ENCODE assay signal across 9 mouse cellular contexts in the genomic region with DNA sequence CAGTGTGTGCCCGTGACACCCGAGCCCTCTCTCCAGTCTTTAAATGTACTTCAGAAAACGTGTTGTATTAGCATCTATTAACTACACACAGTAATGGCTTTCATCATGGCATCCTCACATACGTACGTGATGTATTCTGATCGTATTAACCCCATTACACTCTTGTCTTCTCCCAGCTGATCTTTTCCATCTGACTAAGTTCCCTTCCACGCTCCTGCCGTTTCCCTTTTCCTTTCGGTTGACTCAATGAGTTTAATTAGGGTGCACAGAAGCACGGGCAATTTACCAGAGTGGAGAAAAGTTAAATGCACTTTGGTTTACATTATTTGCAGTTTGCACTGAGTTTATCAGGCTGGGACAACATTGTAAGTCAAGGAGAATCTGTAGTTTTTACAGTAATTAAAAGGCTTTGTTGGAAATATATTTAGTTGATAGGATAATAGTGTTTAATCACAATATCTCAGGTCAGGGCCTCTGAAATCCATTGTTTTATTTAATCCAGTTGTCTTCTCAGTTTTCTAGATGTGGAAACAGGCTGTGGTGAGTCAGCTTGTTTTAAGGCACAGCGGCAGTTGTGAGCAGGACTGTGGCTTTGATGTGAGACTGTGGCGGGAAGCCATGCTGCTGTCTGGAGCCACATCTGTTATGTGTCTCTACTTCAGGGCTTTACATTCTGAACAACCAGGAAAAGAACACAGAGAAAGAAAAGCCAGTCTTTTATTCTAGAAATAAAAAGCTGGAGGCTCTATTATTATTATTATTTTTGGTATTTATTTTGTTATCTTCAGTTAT. TPM values are rescaled to one million over a fixed set of nuclear protein-coding genes. Genes with fewer than 3 reads are reported as not detected.
DNase-seq lines count a peak whose midpoint lies in the region; ATAC-seq and TF ChIP-seq lines count a peak whose summit lies in the region.
"Had no signal": no experiment of that assay in that cellular context is flagged by ENCODE, and none has a peak within 500 bp of the region (broad histone marks: within the 10 kb centered on the region; RNA-seq: fewer than 3 reads in every experiment).

No protein-coding gene starts in this region.

- H3K4me2 ChIP-seq in forebrain, embryonic 14.5 days (ENCODE audit: low read length), result no peak overlapping the region
- H3K4me2 ChIP-seq in forebrain, embryonic 11.5 days (ENCODE audit: low read depth, low read length, severe bottlenecking), result no peak overlapping the region
- no peak overlapping the region for H3K4me2 ChIP-seq in lung, embryonic 14.5 days
- no peak overlapping the region for H3K4me2 ChIP-seq in midbrain, embryonic 15.5 days

- 30% methylated on average over 12 of the region's 12 CpGs for WGBS in forebrain, embryonic 14.5 days
- 67% methylated on average over 12 of the region's 12 CpGs for WGBS in forebrain, embryonic 11.5 days
- 76% methylated on average over 12 of the region's 12 CpGs for WGBS in lung, embryonic 14.5 days
- WGBS in midbrain, embryonic 15.5 days, result 67% methylated on average over 12 of the region's 12 CpGs

- no peak for TF ChIP-seq CTCF in lung, embryonic 14.5 days (IDR thresholded peaks at IDR 0.05; ENCODE audit: low read depth)
- TF ChIP-seq CTCF in embryonic fibroblast, embryonic 13.5 days (IDR thresholded peaks at IDR 0.05; ENCODE audit: borderline replicate concordance, insufficient read depth, low read length), result no peak

- no peaks in the 10 kb centered on the region for H3K4me1 ChIP-seq in forebrain, embryonic 14.5 days (ENCODE audit: control insufficient read depth, insufficient read depth, low read length)
- H3K4me1 ChIP-seq in forebrain, embryonic 11.5 days (replicated peaks; ENCODE audit: control insufficient read depth, insufficient read depth, low read length), result no peaks in the 10 kb centered on the region
- no peaks in the 10 kb centered on the region for H3K4me1 ChIP-seq in lung, embryonic 14.5 days (ENCODE audit: insufficient read depth)
- peaks cover 11% of the 10 kb centered on the region for H3K4me1 ChIP-seq in embryonic fibroblast, embryonic 13.5 days (ENCODE audit: control insufficient read depth, insufficient read depth, low read length)
- no peaks in the 10 kb centered on the region for H3K4me1 ChIP-seq in midbrain, embryonic 15.5 days

- no peak for TF ChIP-seq POLR2A in embryonic fibroblast, embryonic 13.5 days (IDR thresholded peaks at IDR 0.05; ENCODE audit: low read depth, low read length)

- H3K27me3 ChIP-seq in forebrain, embryonic 14.5 days (replicated peaks; ENCODE audit: control insufficient read depth, insufficient read depth, low read length), result no peaks in the 10 kb centered on the region
- H3K27me3 ChIP-seq in forebrain, embryonic 11.5 days (ENCODE audit: control insufficient read depth, insufficient read depth, low read length), result no peaks in the 10 kb centered on the region
- H3K27me3 ChIP-seq in lung, embryonic 14.5 days (ENCODE audit: insufficient read depth, low read length), result no peaks in the 10 kb centered on the region
- H3K27me3 ChIP-seq in midbrain, embryonic 15.5 days (replicated peaks), result no peaks in the 10 kb centered on the region

- H3K9ac ChIP-seq in forebrain, embryonic 14.5 days (ENCODE audit: low read length), result no peak overlapping the region
- H3K9ac ChIP-seq in forebrain, embryonic 11.5 days (ENCODE audit: low read length), result no peak overlapping the region
- H3K9ac ChIP-seq in lung, embryonic 14.5 days, result no peak overlapping the region
- H3K9ac ChIP-seq in midbrain, embryonic 15.5 days, result no peak overlapping the region

- ATAC-seq in forebrain, embryonic 14.5 days, result 0 out of 2 replicates have a peak, but pooled peaks have one; percentile 34
- no peak for ATAC-seq in forebrain, embryonic 11.5 days (replicated peaks; ENCODE audit: low FRiP score)
- ATAC-seq in lung, embryonic 14.5 days (ENCODE audit: insufficient read depth), result no peak
- ATAC-seq in midbrain, embryonic 15.5 days (replicated peaks), result no peak

- peak; percentile 22 for DNase-seq in forebrain, embryonic 14.5 days (ENCODE audit: low spot score)
- DNase-seq in forebrain, embryonic 11.5 days (ENCODE audit: low spot score), result no peak
- DNase-seq in lung, embryonic 14.5 days, result peak; percentile 33
- no peak for DNase-seq in lung, adult 18-20 months
- DNase-seq in thymus, postnatal 25 days, result peak; percentile 65
- DNase-seq in ovary, postnatal 36 days (ENCODE audit: low spot score), result no peak
- DNase-seq: left cerebral cortex, postnatal 4 days had no signal

- H3K4me3 ChIP-seq in forebrain, embryonic 14.5 days (ENCODE audit: low read depth, low read length), result no peak overlapping the region
- no peak overlapping the region for H3K4me3 ChIP-seq in forebrain, embryonic 11.5 days (ENCODE audit: low read depth, low read length)
- no peak overlapping the region for H3K4me3 ChIP-seq in lung, embryonic 14.5 days (ENCODE audit: low read depth, low read length)
- no peak overlapping the region for H3K4me3 ChIP-seq in embryonic fibroblast, embryonic 13.5 days (ENCODE audit: insufficient read depth, low read length)
- H3K4me3 ChIP-seq in midbrain, embryonic 15.5 days, result no peak overlapping the region

- H3K36me3 ChIP-seq in forebrain, embryonic 14.5 days (ENCODE audit: control insufficient read depth, insufficient read depth, low read length), result peaks cover 15% of the 10 kb centered on the region; the same call in 1 of the 2 replicates
- no peaks in the 10 kb centered on the region; the same call in 1 of the 2 replicates for H3K36me3 ChIP-seq in forebrain, embryonic 11.5 days (ENCODE audit: control insufficient read depth, insufficient read depth, low read length)
- peaks cover 20% of the 10 kb centered on the region for H3K36me3 ChIP-seq in lung, embryonic 14.5 days (ENCODE audit: insufficient read depth)
- H3K36me3 ChIP-seq in midbrain, embryonic 15.5 days (replicated peaks), result peaks cover 8% of the 10 kb centered on the region; the same call in 1 of the 2 replicates

- H3K27ac ChIP-seq in forebrain, embryonic 14.5 days (ENCODE audit: low read depth, low read length), result no peak overlapping the region
- H3K27ac ChIP-seq in forebrain, embryonic 11.5 days (ENCODE audit: low read depth, low read length), result no peak overlapping the region
- no peak overlapping the region for H3K27ac ChIP-seq in lung, embryonic 14.5 days (ENCODE audit: low read depth)
- peak overlapping the region; percentile 48 for H3K27ac ChIP-seq in embryonic fibroblast, embryonic 13.5 days (ENCODE audit: insufficient read depth, low read length)
- no peak overlapping the region for H3K27ac ChIP-seq in midbrain, embryonic 15.5 days

- no peaks in the 10 kb centered on the region for H3K9me3 ChIP-seq in forebrain, embryonic 14.5 days (replicated peaks; ENCODE audit: control insufficient read depth, low read length)
- H3K9me3 ChIP-seq in forebrain, embryonic 11.5 days (ENCODE audit: control insufficient read depth, low read length), result no peaks in the 10 kb centered on the region
- no peaks in the 10 kb centered on the region for H3K9me3 ChIP-seq in lung, embryonic 14.5 days (ENCODE audit: low read depth, low read length)
- no peaks in the 10 kb centered on the region for H3K9me3 ChIP-seq in midbrain, embryonic 15.5 days

RNA-seq across cellular contexts. Expression of a gene that starts 37.1 kb away (rescaled TPM):
- polyA plus RNA-seq in forebrain, embryonic 14.5 days (2014; fragmentation: Nextera tagmentation; extraction: Ambion mirVana), result 12.8 and 19.5 TPM in 2 replicates
- 25.4 and 27.4 TPM in 2 replicates for polyA plus RNA-seq in forebrain, embryonic 11.5 days (2014; fragmentation: Nextera tagmentation; extraction: Ambion mirVana)
- polyA plus RNA-seq in lung, embryonic 14.5 days (2014; fragmentation: Nextera tagmentation; extraction: Ambion mirVana), result 25.7 and 27.4 TPM in 2 replicates
- polyA plus RNA-seq in embryonic fibroblast, embryonic 13.5 days (2011; ENCODE audit: insufficient read length, low read depth, missing spikeins), result 32.2 and 32.3 TPM in 2 replicates
- 17.3 and 17.8 TPM in 2 replicates for polyA plus RNA-seq in midbrain, embryonic 15.5 days (2015; fragmentation: Nextera tagmentation; extraction: Ambion mirVana)

Comparison
In these comparisons a context has a peak if more than half of its experiments do, and no peak if none do; other contexts are left out.
1. DNase-seq: peak in forebrain, embryonic 14.5 days (single experiment), lung, embryonic 14.5 days (single experiment) and thymus, postnatal 25 days (single experiment); none in forebrain, embryonic 11.5 days (single experiment), lung, adult 18-20 months (0 of 2) and ovary, postnatal 36 days (single experiment).